Mouse (Mus musculus) MEL (cell line): ENCODE data around the gene Ltbp2. TPM values are rescaled to one million over a fixed set of nuclear protein-coding genes. Genes with fewer than 3 reads are reported as not detected.
A peak's percentile ranks its signal among the peaks of the same experiment; 100 is the strongest.

Experiments
- DNase-seq: peaks from one replicate; pipeline ENCODE4 v3.0.0; 2011; ENCODE audit warnings: low read depth, low spot score
- H3K27ac ChIP-seq: 2 replicates; pipeline ENCODE4 v1.5.1; 2012; ENCODE audit warnings: low read depth, mild to moderate bottlenecking, control low read depth, low read length, moderate library complexity; ENCODE audit not compliant: control insufficient read depth
- H3K27me3 ChIP-seq, 2 experiments: fragments of 150-350 bp in 1 of 2; sonication (generic) in 1 of 2; 2 replicates each; pipeline ENCODE4 v1.6.1; 2012; ENCODE audit warnings: low read length in 2 of 2, mild to moderate bottlenecking in 2 of 2, improper control_type of control experiment in 1 of 2, moderate library complexity in 1 of 2; ENCODE audit not compliant: insufficient read depth in 2 of 2, control insufficient read depth in 1 of 2
- H3K36me3 ChIP-seq, 2 experiments: 2 replicates each; pipeline ENCODE4 v1.6.1; 2012 to 2014; ENCODE audit warnings: low read length in 2 of 2, improper control_type of control experiment in 1 of 2, inconsistent platforms in 1 of 2, mild to moderate bottlenecking in 1 of 2; ENCODE audit not compliant: insufficient read depth in 2 of 2, control insufficient read depth in 1 of 2
- H3K4me1 ChIP-seq, 2 experiments: fragments of 150-350 bp in 1 of 2; sonication (generic) in 1 of 2; 2 replicates each; pipeline ENCODE4 v1.6.1; 2012; ENCODE audit warnings: low read length in 2 of 2, improper control_type of control experiment in 1 of 2, mild to moderate bottlenecking in 1 of 2; ENCODE audit not compliant: insufficient read depth in 2 of 2, control insufficient read depth in 1 of 2
- H3K4me3 ChIP-seq, 2 experiments: fragments of 150-350 bp in 1 of 2; sonication (generic) in 1 of 2; 2 replicates each; pipeline ENCODE4 v1.5.1; 2012; ENCODE audit warnings: low read depth in 2 of 2, low read length in 2 of 2, mild to moderate bottlenecking in 2 of 2, moderate library complexity in 2 of 2, control low read depth in 1 of 2, improper control_type of control experiment in 1 of 2; ENCODE audit not compliant: control insufficient read depth in 1 of 2, insufficient read depth in 1 of 2
- H3K79me2 ChIP-seq: 2 replicates; pipeline ENCODE4 v1.6.1; 2012; ENCODE audit warnings: mild to moderate bottlenecking, low read length, moderate library complexity; ENCODE audit not compliant: control insufficient read depth, poor library complexity, insufficient read depth
- H3K9ac ChIP-seq: 2 replicates; pipeline ENCODE4 v1.6.1; 2012; ENCODE audit warnings: low read depth, mild to moderate bottlenecking, control low read depth, low read length, moderate library complexity; ENCODE audit not compliant: control insufficient read depth, poor library complexity, severe bottlenecking
- H3K9me3 ChIP-seq: fragments of 150-350 bp; sonication (generic); replicated peaks from 2 replicates; pipeline ENCODE4 v1.6.1; 2012; ENCODE audit warnings: mild to moderate bottlenecking, low read length, improper control_type of control experiment, moderate library complexity; ENCODE audit not compliant: insufficient read depth
- BHLHE40 ChIP-seq: IDR thresholded peaks from 2 replicates; pipeline ENCODE4 v1.6.1; 2012; ENCODE audit warnings: low read depth, mild to moderate bottlenecking, inconsistent platforms, low read length, improper control_type of control experiment, borderline replicate concordance
- CHD1 ChIP-seq: IDR thresholded peaks from 2 replicates; pipeline ENCODE4 v1.6.1; 2012; ENCODE audit warnings: low read depth, mild to moderate bottlenecking, inconsistent platforms, low read length, improper control_type of control experiment
- CHD2 ChIP-seq: IDR thresholded peaks from 2 replicates; pipeline ENCODE4 v1.6.1; 2011; ENCODE audit warnings: low read length, improper control_type of control experiment
- CTCF ChIP-seq, 3 experiments: IDR thresholded peaks in 2 of 3; conservative IDR thresholded peaks in 1 of 3; 2 replicates each; pipeline ENCODE4 v1.5.1; 2011 to 2012; ENCODE audit warnings: low read length in 3 of 3, low read depth in 2 of 3, mild to moderate bottlenecking in 2 of 3, improper control_type of control experiment in 1 of 3, inconsistent platforms in 1 of 3, mixed read lengths in 1 of 3, moderate library complexity in 1 of 3; ENCODE audit not compliant: control insufficient read depth in 1 of 3, insufficient read depth in 1 of 3, poor library complexity in 1 of 3, severe bottlenecking in 1 of 3
- E2F4 ChIP-seq: IDR thresholded peaks from 2 replicates; pipeline ENCODE4 v1.6.1; 2011; ENCODE audit warnings: low read depth, low read length, improper control_type of control experiment, borderline replicate concordance
- ELF1 ChIP-seq: IDR thresholded peaks from 2 replicates; pipeline ENCODE4 v1.6.1; 2014; ENCODE audit warnings: low read depth, mild to moderate bottlenecking, inconsistent platforms, low read length, improper control_type of control experiment, moderate library complexity
- EP300 ChIP-seq, 2 experiments: IDR thresholded peaks; 2 replicates each; pipeline ENCODE4 v1.6.1; 2011; ENCODE audit warnings: improper control_type of control experiment in 2 of 2, low read length in 2 of 2, low read depth in 1 of 2, mild to moderate bottlenecking in 1 of 2
- ETS1 ChIP-seq: IDR thresholded peaks from 2 replicates; pipeline ENCODE4 v1.6.1; 2012; ENCODE audit warnings: low read depth, mild to moderate bottlenecking, inconsistent platforms, low read length, improper control_type of control experiment, moderate library complexity
- GABPA ChIP-seq: IDR thresholded peaks from 2 replicates; pipeline ENCODE4 v1.6.1; 2012; ENCODE audit warnings: low read depth, mild to moderate bottlenecking, inconsistent platforms, low read length, improper control_type of control experiment, moderate library complexity
- GATA1 ChIP-seq: IDR thresholded peaks from 2 replicates; pipeline ENCODE4 v1.6.1; 2011; ENCODE audit warnings: low read depth, low read length, improper control_type of control experiment
- JUND ChIP-seq: IDR thresholded peaks from 2 replicates; pipeline ENCODE4 v1.6.1; 2011; ENCODE audit warnings: low read depth, mild to moderate bottlenecking, improper control_type of control experiment, low read length
- KAT2A ChIP-seq: conservative IDR thresholded peaks from 2 replicates; pipeline ENCODE4 v1.6.1; 2012; ENCODE audit warnings: low read depth, low read length, improper control_type of control experiment, inconsistent platforms
- MAFK ChIP-seq: IDR thresholded peaks from 2 replicates; pipeline ENCODE4 v1.6.1; 2011; ENCODE audit warnings: low read depth, mild to moderate bottlenecking, low read length, improper control_type of control experiment, borderline replicate concordance
- MAX ChIP-seq: IDR thresholded peaks from 2 replicates; pipeline ENCODE4 v1.6.1; 2011; ENCODE audit warnings: low read length, improper control_type of control experiment
- MAZ ChIP-seq: IDR thresholded peaks from 2 replicates; pipeline ENCODE4 v1.6.1; 2012; ENCODE audit warnings: low read depth, mild to moderate bottlenecking, inconsistent platforms, low read length, improper control_type of control experiment
- MEF2A ChIP-seq: IDR thresholded peaks from 2 replicates; pipeline ENCODE4 v1.6.1; 2014; ENCODE audit warnings: low read depth, mild to moderate bottlenecking, inconsistent platforms, low read length, improper control_type of control experiment; ENCODE audit not compliant: poor library complexity, insufficient replicate concordance, severe bottlenecking; ENCODE audit errors: extremely low read depth
- MXI1 ChIP-seq: IDR thresholded peaks from 2 replicates; pipeline ENCODE4 v1.6.1; 2011; ENCODE audit warnings: mild to moderate bottlenecking, low read depth, low read length, improper control_type of control experiment
- MYB ChIP-seq: IDR thresholded peaks from 2 replicates; pipeline ENCODE4 v1.6.1; 2011; ENCODE audit warnings: mild to moderate bottlenecking, low read depth, low read length, improper control_type of control experiment
- MYC ChIP-seq: IDR thresholded peaks from 2 replicates; pipeline ENCODE4 v1.6.1; 2011; ENCODE audit warnings: low read depth, mild to moderate bottlenecking, low read length, improper control_type of control experiment, moderate library complexity
- NELFE ChIP-seq: IDR thresholded peaks from 2 replicates; pipeline ENCODE4 v1.6.1; 2011; ENCODE audit warnings: low read depth, low read length, improper control_type of control experiment
- NRF1 ChIP-seq: IDR thresholded peaks from 2 replicates; pipeline ENCODE4 v1.6.1; 2014; ENCODE audit warnings: low read depth, mild to moderate bottlenecking, inconsistent platforms, low read length, improper control_type of control experiment, moderate library complexity; ENCODE audit not compliant: poor library complexity, insufficient read depth, severe bottlenecking
- POLR2A ChIP-seq, 2 experiments: IDR thresholded peaks; 2 replicates each; pipeline ENCODE4 v1.6.1; 2011 to 2012; ENCODE audit warnings: low read length in 2 of 2, mild to moderate bottlenecking in 2 of 2, control low read depth in 1 of 2, improper control_type of control experiment in 1 of 2, low read depth in 1 of 2, moderate library complexity in 1 of 2; ENCODE audit not compliant: control insufficient read depth in 1 of 2, insufficient read depth in 1 of 2, poor library complexity in 1 of 2
- POLR2AphosphoS5 ChIP-seq: IDR thresholded peaks from 2 replicates; pipeline ENCODE4 v1.6.1; 2012; ENCODE audit warnings: low read depth, borderline replicate concordance, mild to moderate bottlenecking, inconsistent platforms, low read length, moderate library complexity, mixed read lengths
- RAD21 ChIP-seq: IDR thresholded peaks from 2 replicates; pipeline ENCODE4 v1.6.1; 2011; ENCODE audit warnings: mild to moderate bottlenecking, low read depth, low read length, improper control_type of control experiment
- RCOR1 ChIP-seq: IDR thresholded peaks from 2 replicates; pipeline ENCODE4 v1.6.1; 2012; ENCODE audit warnings: low read depth, mild to moderate bottlenecking, inconsistent platforms, low read length, improper control_type of control experiment
- SIN3A ChIP-seq: IDR thresholded peaks from 2 replicates; pipeline ENCODE4 v1.6.1; 2012; ENCODE audit warnings: low read length, improper control_type of control experiment, inconsistent platforms
- SMC3 ChIP-seq: IDR thresholded peaks from 2 replicates; pipeline ENCODE4 v1.6.1; 2011; ENCODE audit warnings: low read depth, low read length, improper control_type of control experiment
- TAL1 ChIP-seq: IDR thresholded peaks from 2 replicates; pipeline ENCODE4 v1.6.1; 2012; ENCODE audit warnings: mild to moderate bottlenecking, inconsistent platforms, low read length, moderate library complexity, mixed read lengths
- TBP ChIP-seq: IDR thresholded peaks from 2 replicates; pipeline ENCODE4 v1.8.0; 2011; ENCODE audit warnings: low read depth, low read length, improper control_type of control experiment
- TCF12 ChIP-seq: IDR thresholded peaks from 2 replicates; pipeline ENCODE4 v1.6.1; 2014; ENCODE audit warnings: low read depth, mild to moderate bottlenecking, inconsistent platforms, low read length, improper control_type of control experiment, moderate library complexity
- UBTF ChIP-seq: IDR thresholded peaks from 2 replicates; pipeline ENCODE4 v1.6.1; 2012; ENCODE audit warnings: low read depth, mild to moderate bottlenecking, inconsistent platforms, low read length, improper control_type of control experiment, moderate library complexity, borderline replicate concordance; ENCODE audit not compliant: insufficient read depth
- USF1 ChIP-seq: IDR thresholded peaks from 2 replicates; pipeline ENCODE4 v1.6.1; 2014; ENCODE audit warnings: low read depth, mild to moderate bottlenecking, inconsistent platforms, low read length, improper control_type of control experiment, moderate library complexity
- USF2 ChIP-seq, 2 experiments: IDR thresholded peaks; 2 replicates each; pipeline ENCODE4 v1.6.1; 2011 to 2012; ENCODE audit warnings: improper control_type of control experiment in 2 of 2, low read length in 2 of 2, borderline replicate concordance in 1 of 2, inconsistent platforms in 1 of 2, low read depth in 1 of 2, mild to moderate bottlenecking in 1 of 2; ENCODE audit not compliant: insufficient read depth in 1 of 2
- ZC3H11A ChIP-seq: IDR thresholded peaks from 2 replicates; pipeline ENCODE4 v1.6.1; 2012; ENCODE audit warnings: low read depth, mild to moderate bottlenecking, inconsistent platforms, low read length, improper control_type of control experiment
- ZKSCAN1 ChIP-seq: IDR thresholded peaks from 2 replicates; pipeline ENCODE4 v1.6.1; 2012; ENCODE audit warnings: low read depth, mild to moderate bottlenecking, inconsistent platforms, low read length, improper control_type of control experiment, moderate library complexity
- ZNF384 ChIP-seq: IDR thresholded peaks from 2 replicates; pipeline ENCODE4 v1.6.1; 2012; ENCODE audit warnings: low read depth, mild to moderate bottlenecking, inconsistent platforms, low read length, improper control_type of control experiment
- polyA plus RNA-seq, 2 experiments: library from polyadenylated mRNA; stranded (reverse) in 1 of 2; unstranded in 1 of 2; fragments of >175 nt in 1 of 2; fragments of >200 nt in 1 of 2; gene quantifications; 2 replicates each; pipeline versions ENCODE4 v1.2.1 to v1.2.4; 2012; ENCODE audit warnings: low replicate concordance in 2 of 2, low read depth in 1 of 2; ENCODE audit not compliant: insufficient read length in 2 of 2, insufficient read depth in 1 of 2, missing spikeins in 1 of 2
- total RNA-seq: library from RNA; depleted of rRNA; stranded (reverse); fragments of 300-350 nt; gene quantifications from 2 replicates; pipeline ENCODE4 v1.2.3, GENCODE M21; 2012

The Ltbp2 gene
- total and polyA plus RNA-seq, 3 experiments: 0.01 to 0.08 TPM; not detected in 1

GRCm38 (mm10) chr12:84772726-84773441, 103.4 kb downstream of the Ltbp2 start, which contains the start of the genes Npc2 and Isca2:
Gene Npc2 (minus strand): TSS chr12:84773152.
Gene Isca2 (plus strand): TSS chr12:84773251.
- Histone ChIP-seq H3K27ac (peak within 1 kb of the TSS; percentile 92), H3K27me3 (no peaks in the 10 kb centered on the region), H3K9me3 (no peaks in the 10 kb centered on the region), H3K36me3 (peaks cover 2 to 32% of the 10 kb centered on the region in 2 experiments; a peak in 3 of 4 replicates), H3K9ac (peak within 1 kb of the TSS; percentile 93), H3K79me2 (peaks cover 17% of the 10 kb centered on the region), H3K4me3 (peak within 1 kb of the TSS; percentile 86 to 96), H3K4me1 (peaks cover 21 to 22% of the 10 kb centered on the region in 2 experiments)
- DNase-seq: peak; percentile 100
- TF ChIP-seq RAD21 (no peak), SIN3A (peak; percentile 78; the same call in 1 of the 2 replicates), TBP (peak; percentile 91), EP300 (IDR thresholded peaks at IDR 0.05; ENCODE audit: low read depth in 1 of 2, low read length in 2 of 2) (no peak), NRF1 (peak; percentile 16; the same call in 1 of the 2 replicates), ZNF384 (no peak), MYB (no peak), KAT2A (no peak; the same call in 1 of the 2 replicates), SMC3 (no peak), CTCF (IDR thresholded peaks at IDR 0.05 in 2 of 3, conservative IDR thresholded peaks at IDR 0.05 in 1 of 3; ENCODE audit: control insufficient read depth in 1 of 3, insufficient read depth in 1 of 3, low read depth in 2 of 3, low read length in 3 of 3, poor library complexity in 1 of 3, severe bottlenecking in 1 of 3) (no peak), USF2 (IDR thresholded peaks at IDR 0.05; ENCODE audit: borderline replicate concordance in 1 of 2, insufficient read depth in 1 of 2, low read depth in 1 of 2, low read length in 2 of 2) (no peak), ETS1 (0 out of 2 replicates have a peak, but pooled peaks have one; percentile 29), MEF2A (no peak), ZKSCAN1 (no peak), MAZ (peak; percentile 59; the same call in 1 of the 2 replicates), ZC3H11A (no peak), MAX (peak; percentile 36; the same call in 1 of the 2 replicates), UBTF (no peak), JUND (no peak), E2F4 (no peak), CHD1 (no peak), POLR2A (IDR thresholded peaks at IDR 0.05; ENCODE audit: control insufficient read depth in 1 of 2, insufficient read depth in 1 of 2, low read depth in 1 of 2, low read length in 2 of 2, poor library complexity in 1 of 2) (peak; percentile 88 to 96), GATA1 (peak; percentile 97), ELF1 (peak; percentile 87), BHLHE40 (no peak), MAFK (no peak), NELFE (peak; percentile 91), POLR2AphosphoS5 (no peak), USF1 (no peak), TAL1 (no peak), RCOR1 (0 out of 2 replicates have a peak, but pooled peaks have one; percentile 10), CHD2 (peak; percentile 70), GABPA (no peak), MYC (peak; percentile 35; the same call in 1 of the 2 replicates), MXI1 (peak; percentile 52), TCF12 (peak; percentile 63)
